Mouse (Mus musculus) MN1 (cell line): ENCODE measurements around the gene Nae1.

Experiments
- DNase-seq: peaks from one replicate; pipeline ENCODE4 v3.0.0-alpha.2; 2016; ENCODE audit warnings: low spot score

Gene Nae1

DNA sequence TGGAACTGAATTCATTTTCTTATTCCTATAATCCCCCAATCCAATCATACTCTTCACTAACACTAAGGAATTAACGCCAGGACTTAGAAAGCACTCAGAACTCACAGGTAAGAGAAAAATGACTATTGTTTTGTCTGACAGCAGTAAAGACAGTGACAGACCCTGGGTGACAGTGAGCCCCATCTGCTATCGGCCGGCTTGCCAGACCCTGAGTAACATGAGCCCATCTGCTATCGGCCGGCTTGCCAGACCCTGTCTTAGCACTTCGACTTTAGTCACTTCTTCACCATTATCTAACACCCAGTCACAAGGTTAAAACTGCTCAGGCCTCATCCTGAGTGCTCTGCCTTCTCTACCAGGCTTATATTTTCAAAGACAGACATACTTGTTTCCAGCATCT lies 4.8 kb downstream of the Nae1 start:
- no peak for DNase-seq

DNA sequence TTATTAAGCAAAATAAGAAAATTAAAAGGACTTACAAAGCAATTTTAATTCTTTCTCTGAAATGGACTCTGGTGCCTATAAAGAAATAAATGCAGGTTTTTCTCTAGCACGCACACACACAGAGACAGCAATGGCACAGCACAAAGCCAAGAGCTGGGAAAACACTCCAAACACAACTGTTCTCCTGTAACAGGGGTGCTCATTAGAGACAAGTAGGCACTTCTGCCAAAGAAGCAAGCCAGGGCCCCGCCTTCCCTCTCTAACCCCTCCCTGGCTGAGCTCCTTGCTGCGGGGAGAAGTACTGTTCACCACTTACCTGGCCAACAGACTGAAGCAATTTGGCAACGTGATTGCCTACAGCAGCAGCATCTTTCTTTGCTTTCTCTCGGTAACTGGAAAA lies 16.6 kb downstream of the Nae1 start:
- DNase-seq, result no peak

DNA sequence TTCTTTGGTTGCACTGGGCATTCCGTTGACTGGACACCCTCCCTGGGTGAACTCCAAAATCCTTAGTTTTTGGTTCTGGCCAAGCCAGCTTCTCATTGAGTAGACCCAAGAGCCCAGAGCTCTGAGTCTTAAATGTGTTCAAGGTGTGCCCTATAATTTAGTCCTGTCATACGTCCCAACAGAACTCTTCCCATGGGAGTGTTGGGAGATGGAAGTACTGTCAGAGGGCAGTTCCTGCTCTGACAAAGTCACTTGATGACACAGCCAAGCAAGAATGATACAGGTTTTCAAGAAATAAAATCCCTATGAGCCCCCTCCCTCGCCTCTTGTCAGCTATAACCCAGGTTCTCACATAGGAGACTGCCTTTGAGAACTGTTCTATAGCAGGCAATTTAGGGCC lies 24.3 kb downstream of the Nae1 start:
- DNase-seq, result no peak

DNA sequence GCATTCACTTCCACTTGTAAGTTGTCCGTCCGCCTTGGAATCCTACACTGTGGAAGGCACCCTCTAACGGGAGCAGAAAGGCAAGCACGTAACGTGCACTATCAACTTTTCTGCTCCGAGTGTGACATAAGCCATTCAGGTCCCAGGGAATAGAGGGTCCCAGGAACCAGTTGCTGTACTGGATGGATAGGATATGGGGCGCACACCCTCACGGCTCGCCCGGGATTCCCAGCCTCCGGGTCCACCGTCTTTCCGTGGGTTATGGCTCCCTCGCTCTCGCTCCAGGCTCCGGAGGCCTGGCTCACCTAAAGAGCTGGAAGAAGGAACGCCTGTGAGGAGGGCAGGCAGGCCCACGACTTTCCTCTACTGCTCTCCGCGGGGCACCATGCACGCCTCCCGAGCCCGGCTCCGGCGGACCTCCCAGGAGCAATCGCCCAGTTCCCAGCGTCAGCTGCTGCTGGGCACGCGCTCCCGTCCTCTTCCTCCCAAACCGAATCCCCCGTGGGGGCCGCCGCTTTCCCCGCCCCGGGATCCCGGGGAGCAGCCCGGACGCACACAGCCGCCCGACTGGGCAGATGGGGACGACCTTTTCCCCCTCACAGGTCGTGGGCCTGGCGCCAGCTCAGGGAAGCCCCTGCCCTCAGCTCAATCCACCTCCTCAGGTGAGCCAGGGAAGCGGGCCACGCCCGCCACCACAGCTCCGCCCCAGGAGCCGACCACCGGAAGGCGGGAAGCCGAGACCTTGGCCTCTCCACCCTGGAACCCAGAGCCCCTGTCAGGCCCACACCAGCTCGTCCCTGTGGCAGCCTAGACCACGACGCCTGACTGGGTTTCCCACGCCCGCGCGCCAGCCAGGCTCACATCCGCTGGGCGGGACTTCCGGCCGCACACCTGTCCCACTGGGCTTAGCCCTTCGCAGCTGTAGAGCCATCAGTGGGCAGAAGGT lies 25.1 kb downstream of the Nae1 start, which contains the start of gene Terb1:
Terb1 (minus strand) TSS at position 850 of the 946 bp plus-strand sequence.
- no peak for DNase-seq

DNA sequence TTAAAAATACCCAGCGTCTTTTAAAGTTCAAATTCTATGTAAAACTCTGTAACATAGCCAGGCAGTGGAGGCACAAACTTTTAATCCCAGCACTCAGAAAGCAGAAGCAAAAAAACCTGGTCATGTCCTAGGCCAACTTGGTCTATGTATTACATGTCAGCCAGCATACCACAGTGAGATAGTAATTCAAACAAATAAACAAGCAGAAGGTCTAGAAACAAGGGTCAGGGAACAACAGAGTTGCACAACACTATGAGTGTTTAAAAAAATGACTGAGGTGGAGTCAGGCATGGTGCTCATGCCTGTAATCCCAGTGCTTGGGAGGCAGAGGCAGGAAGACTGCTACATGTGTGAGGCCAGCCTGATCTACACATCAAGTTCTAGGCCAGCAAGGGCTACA lies 55.3 kb downstream of the Nae1 start:
- DNase-seq, result no peak

DNA sequence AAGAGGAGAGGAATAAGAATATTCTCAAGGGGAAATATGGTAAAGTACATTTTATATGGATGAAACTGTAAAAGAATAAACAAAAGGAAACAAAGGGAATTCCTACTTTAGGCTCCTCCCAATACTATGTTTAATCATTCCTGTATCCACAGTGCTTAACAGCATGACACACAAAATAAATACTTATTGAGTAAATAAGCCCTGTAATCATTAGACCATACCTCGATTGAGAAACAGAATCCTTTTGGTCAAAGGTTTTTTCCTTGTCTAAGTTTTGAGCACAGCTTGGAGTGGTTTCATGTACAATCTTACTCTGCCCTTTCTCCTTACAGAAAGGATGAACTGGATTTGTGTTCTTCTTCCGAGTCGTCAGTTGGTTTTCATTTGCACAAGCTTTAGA lies 62.0 kb downstream of the Nae1 start:
- no peak for DNase-seq

DNA sequence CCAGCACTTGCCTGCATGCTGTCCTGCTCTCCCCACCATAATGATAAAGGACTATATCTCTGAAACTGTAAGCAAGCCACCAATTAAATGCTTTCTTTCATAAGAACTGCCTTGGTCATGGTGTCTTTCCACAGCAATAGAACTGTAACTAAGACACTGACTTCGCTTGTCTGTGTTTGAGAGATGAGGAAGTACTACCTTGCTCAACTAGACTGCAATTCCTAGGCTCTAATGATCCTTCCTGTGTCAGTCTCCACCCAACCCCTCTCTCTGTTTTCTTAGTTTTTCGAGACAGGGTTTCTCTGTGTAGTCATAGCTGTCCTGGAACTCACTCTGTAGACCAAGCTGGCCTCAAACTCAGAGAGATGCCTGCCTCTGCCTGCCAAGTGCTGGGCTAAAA lies 67.0 kb downstream of the Nae1 start:
- DNase-seq, result no peak
